Mouse (Mus musculus): ENCODE measurements around the gene Zbtb38. TPM values are rescaled to one million over a fixed set of nuclear protein-coding genes. Genes with fewer than 3 reads are reported as not detected.

The Zbtb38 gene
- total RNA-seq, 2 experiments from 2014 or later = 42.4 to 45.3 TPM

DNA sequence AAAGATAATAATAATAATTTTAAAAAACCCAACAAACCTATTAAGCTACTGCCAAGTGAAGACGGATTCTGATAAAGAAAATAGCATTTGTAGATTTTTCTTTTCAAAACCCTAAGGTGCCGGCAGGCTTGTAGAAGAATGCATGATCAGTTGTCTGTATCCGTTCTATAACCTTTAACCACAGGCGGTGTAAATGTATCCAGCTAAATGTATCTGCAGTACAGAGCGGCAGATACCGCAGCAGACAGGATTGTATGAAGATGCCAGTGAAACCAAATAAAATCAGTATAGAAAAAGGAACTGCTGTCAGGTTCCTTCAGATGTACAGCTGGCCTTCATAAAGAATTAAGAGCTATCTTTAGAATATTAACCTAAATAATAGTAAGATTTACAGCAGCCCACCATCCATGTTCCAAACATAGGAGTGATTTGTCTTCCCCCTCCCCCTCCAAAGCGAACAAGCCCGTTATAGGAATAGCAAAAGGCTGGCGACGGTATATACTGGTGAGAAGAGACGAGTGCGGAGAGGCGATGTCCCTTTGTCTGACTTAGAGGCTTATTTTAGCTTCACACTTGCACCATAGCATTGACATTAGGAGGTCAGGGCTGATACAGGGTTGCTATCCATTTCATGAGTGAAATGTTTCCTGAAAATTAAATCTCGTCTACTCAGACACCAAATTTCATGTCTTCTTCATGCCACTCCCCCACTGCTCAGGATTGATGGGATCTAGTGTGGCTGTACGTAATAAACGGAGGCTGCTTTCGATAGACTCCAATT, 19.8 kb downstream of the Zbtb38 start:
- peak in 1 of 2 experiments; percentile 38 for DNase-seq (ENCODE audit: low spot score in 2 of 2)

DNA sequence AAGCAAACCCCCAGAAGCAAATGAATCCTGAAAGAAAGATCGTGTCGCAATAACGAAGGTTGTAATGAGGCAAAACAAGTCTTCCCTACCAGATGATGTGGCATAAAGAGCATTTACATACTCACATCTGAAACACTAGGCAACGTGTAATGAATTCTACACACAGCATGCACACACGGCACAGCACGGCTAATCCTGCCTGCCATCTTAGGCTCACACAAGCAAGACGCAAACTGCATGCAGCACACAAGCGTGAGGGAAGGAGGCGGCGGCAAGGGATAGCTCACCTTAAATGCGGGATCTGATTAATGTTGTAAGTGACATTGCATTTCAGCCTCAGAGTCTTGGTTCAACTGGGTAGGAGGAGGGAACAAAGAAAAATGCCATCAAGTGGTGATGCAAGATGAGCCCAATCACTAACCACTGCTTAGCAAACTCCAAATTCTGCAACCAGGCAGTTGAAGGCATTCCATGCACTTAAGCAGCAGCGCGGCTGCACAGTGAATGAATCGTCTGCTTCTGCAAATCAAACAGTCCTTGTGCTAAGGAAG, 20.6 kb downstream of the Zbtb38 start:
- DNase-seq (ENCODE audit: low spot score in 2 of 2) = peak in 1 of 2 experiments; percentile 55

DNA sequence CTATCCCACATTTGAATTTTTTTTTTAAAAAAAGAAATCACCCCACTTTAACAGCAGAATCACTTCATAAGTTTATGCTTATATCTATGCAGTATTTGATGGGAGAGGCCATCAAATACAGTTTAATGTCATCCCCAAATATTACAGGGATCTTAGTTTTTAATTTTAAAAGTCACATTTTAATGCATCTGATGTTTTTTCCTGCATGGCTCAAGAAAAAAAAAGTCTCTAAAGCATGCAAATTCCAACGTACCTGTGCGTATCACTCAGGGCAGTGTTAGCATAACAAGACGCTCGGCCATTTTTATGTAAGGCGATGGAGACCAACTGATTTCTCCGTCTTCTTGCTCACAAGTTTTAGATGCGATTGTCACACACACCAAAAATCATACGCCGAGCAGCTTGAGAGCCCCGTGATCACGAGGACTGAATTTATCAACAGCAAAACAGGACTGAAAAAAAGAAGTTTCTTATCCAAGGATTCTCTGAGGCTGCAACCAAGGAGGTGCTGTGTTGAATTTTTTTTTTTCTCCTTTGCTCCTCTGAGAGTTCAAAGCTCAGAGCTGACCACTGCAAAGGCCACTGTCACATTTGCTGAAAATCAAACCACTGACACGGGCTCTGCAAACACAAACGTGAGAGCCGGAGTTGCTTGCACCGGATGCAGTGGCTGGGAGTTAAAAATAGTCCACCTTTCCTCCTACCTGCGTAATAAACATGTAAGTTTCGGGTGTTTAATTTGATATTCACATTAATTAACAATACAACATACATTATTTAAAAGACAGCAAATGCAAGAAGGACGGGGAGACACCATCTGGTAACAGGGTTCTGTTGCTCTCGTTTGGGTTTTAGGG, 21.4 kb downstream of the Zbtb38 start:
- peak in 1 of 2 experiments; percentile 32 for DNase-seq (ENCODE audit: low spot score in 2 of 2)

DNA sequence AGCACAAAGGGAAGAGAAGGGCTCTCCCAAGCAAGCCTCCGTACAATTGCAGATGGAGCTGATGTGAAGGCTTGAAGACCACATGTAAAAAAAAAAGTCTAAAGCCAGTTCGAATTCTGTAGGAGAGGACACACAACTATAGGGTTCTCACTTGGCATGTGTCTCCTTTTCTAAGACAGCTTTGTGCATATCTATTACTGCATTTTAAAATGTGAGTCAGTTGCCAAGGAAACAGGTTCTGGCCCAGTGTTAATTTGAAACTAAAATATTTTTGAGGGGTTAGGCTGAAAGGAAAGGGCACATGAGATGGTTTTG, 22.4 kb downstream of the Zbtb38 start:
- no peak for DNase-seq (ENCODE audit: low spot score in 2 of 2)

- DNase-seq (ENCODE audit: low spot score in 2 of 2) = peak in 1 of 2 experiments; percentile 38
These were observed 22.9 kb downstream of the Zbtb38 start for GRCm38 (mm10) chr9:96729537-96730310.

DNA sequence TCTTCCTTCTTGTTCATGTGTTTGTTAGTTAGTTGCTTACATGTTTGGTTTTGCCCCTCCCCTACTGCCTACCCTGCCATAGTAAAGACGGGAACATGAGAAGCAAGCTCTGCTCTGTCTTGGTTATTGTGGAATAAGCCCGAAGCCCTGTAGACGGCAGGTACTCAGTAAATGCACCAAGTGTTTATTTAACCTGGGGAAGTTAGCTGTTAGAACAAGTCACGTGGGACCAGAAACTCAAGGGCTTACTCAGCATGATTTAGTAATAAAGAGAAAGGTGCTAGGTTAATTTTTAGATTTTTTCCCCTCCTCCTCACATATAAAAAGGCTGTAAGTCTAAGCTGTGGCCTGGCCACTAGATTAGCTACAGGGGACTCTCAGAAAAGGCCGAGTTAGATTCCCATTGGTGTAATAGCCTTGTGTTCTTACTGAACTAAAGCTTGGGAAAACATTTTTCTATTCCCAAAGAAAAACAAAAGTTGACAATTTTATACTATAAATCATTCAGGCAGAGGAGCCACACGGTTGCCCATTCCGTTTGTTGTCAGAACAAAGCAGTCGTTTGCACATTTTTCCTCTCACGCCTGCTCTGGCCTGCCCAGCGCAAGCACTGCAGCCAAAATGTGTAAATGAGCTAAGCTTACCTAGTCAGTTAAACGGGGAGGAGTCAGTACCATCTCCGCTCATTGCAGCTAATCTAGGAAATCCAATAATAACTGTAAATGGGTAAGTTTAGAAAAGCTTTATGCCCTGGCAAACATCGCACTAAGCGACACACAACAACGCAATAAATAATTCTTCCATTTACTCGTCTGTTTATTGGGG, 24.1 kb downstream of the Zbtb38 start:
- no peak for DNase-seq (ENCODE audit: low spot score in 2 of 2)

- DNase-seq (ENCODE audit: low spot score in 2 of 2) = no peak
These were observed 24.9 kb downstream of the Zbtb38 start for GRCm38 (mm10) chr9:96727688-96728087.

DNA sequence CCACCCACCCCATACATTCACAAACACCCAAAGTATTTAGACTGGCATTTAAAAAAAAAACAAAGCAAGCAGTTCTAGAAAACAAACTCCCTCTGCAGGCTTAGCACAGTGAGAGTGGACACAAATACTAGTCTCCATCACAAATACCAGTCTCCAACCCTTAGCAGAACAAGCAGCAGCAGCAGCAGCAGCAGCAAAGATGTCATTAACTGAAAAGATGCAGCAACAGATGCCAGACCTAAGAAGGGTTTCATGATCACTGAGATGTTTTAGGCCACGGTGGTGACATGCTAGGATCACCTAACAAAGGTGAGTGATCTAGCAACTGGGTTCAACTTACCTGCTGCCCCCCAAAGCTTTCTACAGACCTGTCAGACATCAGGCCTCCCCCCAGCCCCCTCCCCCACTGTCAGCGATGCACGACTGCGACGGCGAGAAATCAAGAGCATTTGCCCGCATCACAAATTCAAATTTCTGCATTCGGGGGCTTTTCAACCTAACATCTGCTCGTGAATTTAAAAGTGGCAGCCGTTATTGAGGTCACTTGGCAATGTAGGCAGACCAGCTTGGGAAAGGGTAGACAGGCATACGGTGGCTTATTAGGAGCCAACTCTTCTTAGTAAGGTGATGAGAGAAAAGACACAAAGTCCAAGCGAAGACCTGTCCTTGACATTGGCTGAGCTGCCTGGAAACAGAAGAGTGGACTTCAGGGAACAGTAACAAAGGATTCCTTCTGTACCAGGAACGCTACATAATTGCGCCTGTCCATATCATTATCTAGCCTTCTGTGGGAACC, 26.1 kb downstream of the Zbtb38 start:
- no peak for DNase-seq (ENCODE audit: low spot score in 2 of 2)

- no peak for DNase-seq (ENCODE audit: low spot score in 2 of 2)
These were observed 26.9 kb downstream of the Zbtb38 start for GRCm38 (mm10) chr9:96725582-96726320.

GRCm38 (mm10) chr9:96723650-96724049, 29.0 kb downstream of the Zbtb38 start:
- no peak for DNase-seq (ENCODE audit: low spot score in 2 of 2)

GRCm38 (mm10) chr9:96721163-96721799, 31.4 kb downstream of the Zbtb38 start:
- DNase-seq (ENCODE audit: low spot score in 2 of 2) = no peak

DNA sequence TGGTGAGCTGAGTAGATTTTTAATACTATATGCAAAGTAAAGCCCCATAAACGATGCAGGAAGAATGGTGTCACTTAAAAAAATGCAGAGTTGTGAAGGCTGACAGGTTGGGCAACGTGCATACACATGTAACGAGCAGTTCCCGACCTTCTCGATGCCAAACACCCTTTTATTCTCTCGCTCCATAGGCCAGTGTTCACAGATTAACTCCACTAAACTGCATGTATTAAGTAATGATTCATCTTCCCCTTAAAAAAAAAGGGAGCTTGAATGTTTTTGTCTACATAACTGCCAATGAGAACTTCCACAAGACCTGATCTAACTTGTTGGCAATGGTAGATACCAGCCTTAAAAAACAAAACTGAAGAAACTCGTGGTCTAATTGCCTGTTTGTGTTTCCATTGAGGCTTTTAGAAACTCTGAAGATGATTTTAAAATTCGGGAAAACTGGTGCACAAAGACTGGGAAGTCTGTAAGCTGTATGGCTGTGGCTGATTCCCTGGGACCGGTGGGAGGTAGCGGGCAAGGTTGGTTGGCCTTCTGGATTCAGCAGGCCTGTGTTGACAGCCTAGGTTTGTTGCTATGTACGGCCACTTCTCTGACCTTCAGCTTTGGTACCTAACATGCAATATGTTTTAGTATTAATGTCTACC, 32.0 kb downstream of the Zbtb38 start:
- no peak for DNase-seq (ENCODE audit: low spot score in 2 of 2)

DNA sequence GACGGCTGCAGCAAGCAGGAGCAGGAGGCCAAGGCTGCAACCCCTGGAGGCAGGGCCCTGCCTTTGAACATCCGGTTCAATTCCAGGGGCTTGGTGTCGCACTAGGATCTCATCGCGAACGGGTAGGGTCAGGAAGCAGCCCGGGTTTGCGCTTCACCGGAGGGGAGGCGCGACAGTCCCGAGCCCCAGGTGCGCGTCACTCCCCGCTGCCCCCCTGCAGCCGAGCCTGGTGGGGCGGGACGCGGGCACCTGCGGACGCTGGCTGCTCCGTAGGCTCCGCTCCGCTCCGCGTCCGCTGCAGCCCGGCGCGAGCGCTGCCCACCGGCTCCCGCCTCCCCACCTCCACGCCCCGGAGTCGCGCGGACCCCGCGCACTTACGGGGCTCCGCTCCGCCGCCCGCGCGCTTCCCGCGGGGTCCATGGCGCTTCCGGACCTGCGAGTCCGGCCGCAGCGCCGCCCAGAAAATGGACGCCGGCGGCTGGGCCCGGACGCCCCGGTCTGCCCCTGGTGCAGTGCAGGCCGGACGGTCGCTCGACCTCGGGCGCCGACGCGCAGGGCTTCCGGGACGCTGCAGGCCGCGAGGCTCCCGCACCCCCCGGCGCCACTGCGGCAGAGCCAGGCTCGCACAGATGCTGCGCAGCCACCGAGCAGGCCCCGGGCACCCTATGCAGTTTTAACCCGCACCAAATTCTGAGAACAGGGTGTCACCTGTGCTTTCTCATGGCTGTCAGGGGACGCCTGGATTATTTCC, 33.0 kb downstream of the Zbtb38 start:
- peak in 1 of 2 experiments; percentile 69 for DNase-seq (ENCODE audit: low spot score in 2 of 2)

GRCm38 (mm10) chr9:96718888-96719287, 33.7 kb downstream of the Zbtb38 start:
- DNase-seq (ENCODE audit: low spot score in 2 of 2) = no peak

- DNase-seq (ENCODE audit: low spot score in 2 of 2) = no peak
These were observed 34.2 kb downstream of the Zbtb38 start for GRCm38 (mm10) chr9:96718402-96718798.

DNA sequence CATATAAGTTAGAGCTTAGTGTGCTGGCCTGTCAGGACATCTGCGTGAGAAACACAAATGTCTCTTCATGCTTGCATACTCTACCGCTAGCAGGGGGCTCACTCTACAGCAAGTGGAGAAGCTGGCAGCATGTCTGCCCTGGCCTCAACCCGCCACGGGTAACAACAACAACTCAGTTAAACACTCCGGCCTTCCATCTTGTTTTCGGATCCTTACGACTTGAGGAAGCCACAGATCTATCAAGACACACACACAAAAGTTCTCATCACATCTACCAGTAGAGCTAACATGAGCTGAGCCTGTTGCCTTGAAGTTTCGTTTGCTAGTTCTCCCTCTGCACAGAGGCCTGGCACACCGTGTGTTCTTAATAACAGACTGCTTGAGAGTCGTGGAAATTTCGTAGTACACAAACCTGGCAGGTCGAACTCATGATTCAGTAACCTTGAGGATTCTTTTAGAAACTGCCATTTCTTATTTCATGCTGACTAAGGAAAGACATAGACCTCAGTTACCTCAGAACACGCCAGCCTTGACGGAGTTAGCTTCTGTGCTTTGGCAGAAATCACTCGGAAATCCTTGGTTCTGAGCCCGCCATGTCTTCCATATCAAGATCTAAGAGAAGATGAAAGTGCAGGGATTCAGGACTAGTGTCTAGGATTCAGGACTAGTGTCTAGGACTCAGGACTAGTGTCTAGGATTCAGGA, 34.8 kb downstream of the Zbtb38 start:
- DNase-seq (ENCODE audit: low spot score in 2 of 2) = no peak
